Mouse (Mus musculus): ENCODE measurements at regions not wholly inside any gene's neighbourhood (a gene's known extent, or its start where the extent isn't known, plus 50 kb on each side); places are given as distances from the start of the nearest gene placed in this dataset.

DNA sequence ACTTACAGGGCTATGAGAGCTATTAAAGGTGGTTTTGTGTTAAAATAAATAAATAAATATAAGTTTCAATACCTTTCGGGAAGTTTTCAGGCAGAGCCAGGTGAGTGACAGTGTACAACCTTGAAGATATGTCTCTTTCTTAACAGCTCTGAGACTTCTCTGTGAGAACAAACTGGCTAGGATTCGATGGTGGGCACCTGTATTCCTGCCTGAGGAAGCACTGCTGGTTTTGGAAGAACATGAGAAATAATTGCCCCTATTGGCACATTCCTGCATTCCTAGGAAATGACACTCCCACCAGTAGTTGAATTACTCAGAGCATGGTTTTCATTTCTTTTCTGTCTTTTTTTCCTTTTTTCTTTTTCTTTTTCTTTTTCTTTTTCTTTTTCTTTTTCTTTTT lies 277.8 kb upstream of the Pbx1 start:
- Histone ChIP-seq H3K36me3 (ENCODE audit: insufficient read depth, low read length) (no peaks in the 10 kb centered on the region), H3K9ac (replicated peaks; ENCODE audit: low read depth) (no peak overlapping the region), H3K27me3 (replicated peaks; ENCODE audit: insufficient read depth, low read length) (no peaks in the 10 kb centered on the region), H3K4me3 (ENCODE audit: low read depth, low read length) (no peak overlapping the region), H3K4me2 (replicated peaks; ENCODE audit: low read depth, low read length) (peak overlapping the region; percentile 41), H3K4me1 (ENCODE audit: insufficient read depth, low read depth, low read length) (peaks cover 4% of the 10 kb centered on the region; the same call in 1 of the 2 replicates), H3K9me3 (ENCODE audit: low read length) (no peaks in the 10 kb centered on the region), H3K27ac (ENCODE audit: low read length) (no peak overlapping the region)
- 46% methylated on average over 2 of the region's 2 CpGs for WGBS
- DNase-seq (ENCODE audit: low spot score): peak; percentile 33
- 0 out of 2 replicates have a peak, but pooled peaks have one; percentile 21 for ATAC-seq
- TF ChIP-seq EP300 (IDR thresholded peaks at IDR 0.05) (no peak), CTCF (IDR thresholded peaks at IDR 0.05) (no peak)

DNA sequence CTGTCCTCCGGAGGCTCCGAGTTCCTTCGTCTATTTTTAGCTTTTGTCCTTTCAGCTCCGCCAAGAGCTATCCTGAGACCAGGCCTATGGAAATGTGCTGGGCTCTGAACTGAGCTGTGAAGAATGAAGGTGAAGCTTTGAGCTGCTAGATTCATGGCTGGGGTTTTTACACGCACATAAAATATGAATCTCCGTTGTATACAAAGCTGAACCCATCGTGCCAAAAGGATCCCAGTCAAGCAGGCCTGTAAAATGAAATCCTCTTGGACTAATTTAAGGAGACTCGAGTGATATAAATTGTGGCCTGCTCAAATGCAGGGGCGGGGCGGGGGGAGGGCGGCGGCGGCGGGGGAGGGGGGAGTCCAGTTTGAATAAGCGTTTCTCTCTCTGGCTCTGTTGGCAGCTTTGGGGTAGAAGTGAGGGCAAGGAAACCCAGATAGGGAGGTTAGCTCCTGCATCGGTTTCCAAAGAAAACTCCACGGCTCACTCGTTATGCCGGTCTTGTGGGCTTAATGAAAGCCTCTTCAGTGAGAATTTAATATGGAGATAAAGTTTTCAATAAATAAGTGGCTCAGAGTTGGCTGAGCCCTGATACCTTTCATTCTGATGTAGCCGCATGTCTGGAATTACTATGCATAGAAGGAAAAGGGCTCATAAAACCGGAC lies 277.1 kb upstream of the Pbx1 start:
- peak overlapping the region; percentile 10; the same call in 1 of the 2 replicates for H3K4me3 ChIP-seq (ENCODE audit: low read depth, low read length)
- H3K4me1 ChIP-seq (ENCODE audit: insufficient read depth, low read depth, low read length): peaks cover 4% of the 10 kb centered on the region; the same call in 1 of the 2 replicates
- ATAC-seq (peak; percentile 21; the same call in 1 of the 2 replicates), DNase-seq (ENCODE audit: low spot score) (peak; percentile 34)
- H3K27ac ChIP-seq (ENCODE audit: low read length): no peak overlapping the region
- no peaks in the 10 kb centered on the region for H3K36me3 ChIP-seq (ENCODE audit: insufficient read depth, low read length)
- H3K27me3 ChIP-seq (replicated peaks; ENCODE audit: insufficient read depth, low read length): no peaks in the 10 kb centered on the region
- H3K9me3 ChIP-seq (ENCODE audit: low read length): no peaks in the 10 kb centered on the region
- TF ChIP-seq CTCF (IDR thresholded peaks at IDR 0.05) (no peak), EP300 (IDR thresholded peaks at IDR 0.05) (no peak)
- H3K4me2 ChIP-seq (replicated peaks; ENCODE audit: low read depth, low read length): peak overlapping the region; percentile 41
- no peak overlapping the region for H3K9ac ChIP-seq (replicated peaks; ENCODE audit: low read depth)
- WGBS: 13% methylated on average over 21 of the region's 21 CpGs

DNA sequence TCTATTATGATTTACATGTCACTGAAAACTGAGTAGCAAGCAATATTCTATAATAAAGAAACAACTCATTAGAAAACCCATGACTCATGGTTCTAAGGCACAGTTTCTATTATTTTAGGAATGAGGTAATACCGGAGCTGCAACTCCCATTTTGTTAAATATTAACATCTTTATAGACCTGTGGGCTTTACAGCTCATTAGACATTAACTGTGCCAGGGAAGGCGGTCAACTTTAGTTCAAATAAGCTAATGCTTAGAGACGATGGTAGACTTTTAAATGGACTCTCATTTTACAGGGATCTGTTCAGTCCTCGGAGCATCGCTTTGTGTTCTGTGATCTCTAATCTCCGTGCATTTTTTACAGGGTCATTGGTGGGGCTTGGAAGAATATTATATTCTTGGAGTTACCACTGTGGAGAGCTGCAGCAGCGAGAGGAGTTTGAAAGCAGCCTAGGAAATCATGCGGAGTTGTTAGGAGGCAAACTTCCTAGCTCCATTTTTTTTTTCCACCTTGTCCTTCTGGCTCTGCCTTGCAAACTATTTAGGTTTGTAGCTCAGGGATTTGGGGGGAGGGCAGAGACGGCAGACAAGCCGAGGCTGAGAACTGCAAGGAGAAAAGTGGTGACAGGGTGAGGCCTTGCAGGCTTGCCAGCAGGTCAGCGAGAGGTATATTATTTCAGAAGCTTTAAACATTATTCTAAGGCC lies 276.2 kb upstream of the Pbx1 start:
- no peak overlapping the region for H3K9ac ChIP-seq (replicated peaks; ENCODE audit: low read depth)
- peak; percentile 52 for ATAC-seq
- H3K4me3 ChIP-seq (ENCODE audit: low read depth, low read length): no peak overlapping the region

DNA sequence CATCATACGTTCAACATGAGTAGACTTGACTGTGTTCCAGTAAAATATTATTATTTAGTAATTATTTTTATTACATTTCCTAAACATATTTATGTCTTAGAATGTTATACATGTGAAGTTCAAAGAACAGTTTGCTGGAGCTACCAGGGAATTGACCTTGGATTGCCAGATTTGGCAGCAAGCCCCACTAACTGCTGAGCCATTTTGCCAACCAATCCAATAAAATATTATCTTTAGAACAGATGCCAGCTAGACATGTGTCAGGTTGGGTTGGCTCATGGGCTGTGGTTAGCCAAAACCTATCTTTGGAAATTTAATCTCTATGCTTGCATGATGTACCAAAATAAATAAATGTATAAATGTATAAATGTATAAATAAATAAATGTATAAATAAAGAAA lies 265.3 kb upstream of the Pbx1 start:
- no peaks in the 10 kb centered on the region for H3K9me3 ChIP-seq (ENCODE audit: low read length)
- no peaks in the 10 kb centered on the region for H3K27me3 ChIP-seq (replicated peaks; ENCODE audit: insufficient read depth, low read length)
- no peak overlapping the region for H3K27ac ChIP-seq (ENCODE audit: low read length)
- TF ChIP-seq EP300 (IDR thresholded peaks at IDR 0.05): no peak
- TF ChIP-seq CTCF (IDR thresholded peaks at IDR 0.05): no peak
- DNase-seq (ENCODE audit: low spot score) (no peak), ATAC-seq (no peak)
- WGBS: 72% methylated on average over 1 of the region's 1 CpGs
- no peak overlapping the region for H3K9ac ChIP-seq (replicated peaks; ENCODE audit: low read depth)
- no peak overlapping the region for H3K4me3 ChIP-seq (ENCODE audit: low read depth, low read length)
- H3K4me1 ChIP-seq (ENCODE audit: insufficient read depth, low read depth, low read length): no peaks in the 10 kb centered on the region
- H3K4me2 ChIP-seq (replicated peaks; ENCODE audit: low read depth, low read length): no peak overlapping the region
- H3K36me3 ChIP-seq (ENCODE audit: insufficient read depth, low read length): no peaks in the 10 kb centered on the region

More for the DNA sequence above, 276.2 kb upstream of the Pbx1 start:
- peak; percentile 63 for DNase-seq (ENCODE audit: low spot score)
- no peaks in the 10 kb centered on the region for H3K27me3 ChIP-seq (replicated peaks; ENCODE audit: insufficient read depth, low read length)
- peaks cover 4% of the 10 kb centered on the region; the same call in 1 of the 2 replicates for H3K4me1 ChIP-seq (ENCODE audit: insufficient read depth, low read depth, low read length)
- H3K36me3 ChIP-seq (ENCODE audit: insufficient read depth, low read length): no peaks in the 10 kb centered on the region
- 28% methylated on average over 11 of the region's 11 CpGs for WGBS
- H3K9me3 ChIP-seq (ENCODE audit: low read length): no peaks in the 10 kb centered on the region
- TF ChIP-seq CTCF (IDR thresholded peaks at IDR 0.05): no peak
- TF ChIP-seq EP300 (IDR thresholded peaks at IDR 0.05): peak; percentile 45
- H3K4me2 ChIP-seq (replicated peaks; ENCODE audit: low read depth, low read length): no peak overlapping the region; the same call in 1 of the 2 replicates
- 0 out of 2 replicates have a peak overlapping the region, but pooled peaks have one; percentile 54 for H3K27ac ChIP-seq (ENCODE audit: low read length)

DNA sequence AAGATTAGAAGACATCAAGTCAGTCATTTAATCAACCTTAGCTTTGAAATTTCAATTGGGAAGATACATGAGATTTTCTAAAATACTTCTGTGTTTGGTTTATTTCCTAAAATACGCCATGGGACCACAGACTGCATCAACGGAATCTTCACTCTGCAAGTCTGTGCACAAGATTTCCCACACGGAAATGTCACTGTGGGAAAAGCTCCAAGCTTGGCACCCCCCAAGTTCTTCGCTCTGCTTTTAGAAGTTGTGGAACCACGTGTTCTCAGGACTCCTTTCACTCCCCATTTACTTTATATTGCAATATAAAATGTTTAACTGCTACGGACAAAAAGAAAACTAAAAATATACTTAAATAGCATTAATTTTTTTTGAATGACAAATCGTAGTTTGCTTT lies 254.8 kb upstream of the Pbx1 start:
- H3K36me3 ChIP-seq (ENCODE audit: insufficient read depth, low read length): no peaks in the 10 kb centered on the region
- TF ChIP-seq EP300 (IDR thresholded peaks at IDR 0.05): no peak
- no peak for TF ChIP-seq CTCF (IDR thresholded peaks at IDR 0.05)
- H3K27ac ChIP-seq (ENCODE audit: low read length): no peak overlapping the region
- H3K4me1 ChIP-seq (ENCODE audit: insufficient read depth, low read depth, low read length): no peaks in the 10 kb centered on the region
- H3K9me3 ChIP-seq (ENCODE audit: low read length): no peaks in the 10 kb centered on the region
- ATAC-seq (no peak), DNase-seq (ENCODE audit: low spot score) (no peak)
- H3K4me2 ChIP-seq (replicated peaks; ENCODE audit: low read depth, low read length): no peak overlapping the region
- H3K27me3 ChIP-seq (replicated peaks; ENCODE audit: insufficient read depth, low read length): no peaks in the 10 kb centered on the region
- H3K4me3 ChIP-seq (ENCODE audit: low read depth, low read length): no peak overlapping the region
- H3K9ac ChIP-seq (replicated peaks; ENCODE audit: low read depth): no peak overlapping the region
- 71% methylated on average over 7 of the region's 7 CpGs for WGBS

DNA sequence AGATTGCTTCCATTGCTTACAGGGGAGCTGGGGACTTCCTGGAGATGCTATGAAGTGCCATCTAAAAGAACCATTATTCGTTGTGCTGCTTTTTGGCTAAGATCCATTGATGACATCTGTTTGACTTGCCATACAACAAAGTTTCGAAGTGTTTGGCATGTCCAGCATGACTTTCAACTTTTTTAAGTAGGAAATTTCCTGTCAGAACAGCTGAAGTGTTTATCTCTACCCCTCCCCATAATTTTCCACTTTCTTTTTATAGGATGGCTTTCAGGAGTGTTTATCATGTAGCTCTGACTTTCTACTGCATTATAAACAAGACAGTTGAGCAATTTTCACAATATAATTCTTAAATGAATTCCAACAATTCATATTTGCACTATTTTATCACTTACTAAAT lies 253.1 kb upstream of the Pbx1 start:
- Histone ChIP-seq H3K36me3 (ENCODE audit: insufficient read depth, low read length) (no peaks in the 10 kb centered on the region), H3K4me3 (ENCODE audit: low read depth, low read length) (no peak overlapping the region), H3K9ac (replicated peaks; ENCODE audit: low read depth) (no peak overlapping the region), H3K4me2 (replicated peaks; ENCODE audit: low read depth, low read length) (no peak overlapping the region), H3K27ac (ENCODE audit: low read length) (no peak overlapping the region), H3K4me1 (ENCODE audit: insufficient read depth, low read depth, low read length) (no peaks in the 10 kb centered on the region), H3K9me3 (ENCODE audit: low read length) (no peaks in the 10 kb centered on the region), H3K27me3 (replicated peaks; ENCODE audit: insufficient read depth, low read length) (no peaks in the 10 kb centered on the region)
- TF ChIP-seq EP300 (IDR thresholded peaks at IDR 0.05) (no peak), CTCF (IDR thresholded peaks at IDR 0.05) (no peak)
- 13% methylated on average over 2 of the region's 2 CpGs for WGBS
- no peak for ATAC-seq
- peak; percentile 12 for DNase-seq (ENCODE audit: low spot score)
